Mouse (Mus musculus) C2C12 (cell line): ENCODE results near the gene Myom1.

Experiments
- CTCF ChIP-seq: IDR thresholded peaks from one replicate; pipeline ENCODE4 v1.5.1; 2011; ENCODE audit not compliant: control insufficient read depth, insufficient read depth, insufficient read length
- MAX ChIP-seq: IDR thresholded peaks from one replicate; pipeline ENCODE4 v1.6.1; 2011; ENCODE audit warnings: mild to moderate bottlenecking, control low read depth
- MYOD1 ChIP-seq: IDR thresholded peaks from one replicate; pipeline ENCODE4 v1.6.1; 2011; ENCODE audit warnings: low read depth; ENCODE audit not compliant: control insufficient read depth, insufficient read length
- MYOG ChIP-seq: IDR thresholded peaks from one replicate; pipeline ENCODE4 v1.6.1; 2011; ENCODE audit not compliant: control insufficient read depth, insufficient read length; ENCODE audit errors: extremely low read depth
- USF1 ChIP-seq: IDR thresholded peaks from one replicate; pipeline ENCODE4 v1.6.1; 2011; ENCODE audit warnings: low read depth, mild to moderate bottlenecking, control low read depth, moderate library complexity

DNA sequence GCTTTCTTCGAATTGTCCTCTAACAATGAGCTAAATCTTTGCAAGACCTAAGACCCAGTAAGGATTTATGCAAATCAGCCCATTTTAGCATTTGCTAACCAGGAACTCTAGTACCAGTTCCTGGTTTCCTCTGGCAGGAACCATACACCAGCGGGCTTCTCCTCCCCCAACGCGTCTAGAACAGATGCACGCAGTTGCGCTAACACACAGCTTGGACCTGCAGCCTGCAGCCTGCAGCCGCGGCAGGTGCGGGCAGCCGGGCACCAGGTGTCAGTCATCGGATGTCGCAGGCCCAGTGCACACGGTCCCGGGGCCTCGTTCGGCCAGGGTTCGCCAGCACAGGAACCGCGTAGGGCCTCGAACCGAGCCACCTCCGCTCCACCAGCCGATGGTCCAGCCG is 12.4 kb upstream of the Myom1 start:
- no peak for TF ChIP-seq USF1
- TF ChIP-seq MAX = no peak
- no peak for TF ChIP-seq CTCF
- TF ChIP-seq MYOD1 = no peak
- no peak for TF ChIP-seq MYOG
